Mouse (Mus musculus) liver, embryonic 12.5 days (tissue): Measurements from ENCODE around the gene Klhl18. TPM values are rescaled to one million over a fixed set of nuclear protein-coding genes. Genes with fewer than 3 reads are reported as not detected.
"Not testable (repeated sequence)": the region's sequence is repeated elsewhere in the genome, so short reads cannot be mapped to it uniquely, and the experiment has no call there.

Experiments
- ATAC-seq: fragments of 200-750 bp; cut with Nextera tagmentation; 2 replicates; pipeline ENCODE4 v1.8.0; 2017; ENCODE audit warnings: moderate number of reproducible peaks, mild to moderate bottlenecking, moderate library complexity
- H3K27ac ChIP-seq: fragments of 300-500 bp; sonication (generic); 2 replicates; pipeline ENCODE4 v1.5.1; 2016; ENCODE audit warnings: mild to moderate bottlenecking
- H3K27me3 ChIP-seq: fragments of 300-500 bp; sonication (generic); replicated peaks from 2 replicates; pipeline ENCODE4 v1.6.1; 2016; ENCODE audit warnings: mild to moderate bottlenecking, moderate library complexity
- H3K36me3 ChIP-seq: fragments of 300-500 bp; sonication (generic); 2 replicates; pipeline ENCODE4 v1.6.1; 2016; ENCODE audit warnings: mild to moderate bottlenecking, moderate library complexity
- H3K4me1 ChIP-seq: fragments of 300-500 bp; sonication (generic); 2 replicates; pipeline ENCODE4 v1.6.1; 2016
- H3K4me2 ChIP-seq: fragments of 300-500 bp; sonication (generic); 2 replicates; pipeline ENCODE4 v1.6.1; 2016; ENCODE audit warnings: mild to moderate bottlenecking, moderate library complexity
- H3K4me3 ChIP-seq: fragments of 300-500 bp; sonication (generic); 2 replicates; pipeline ENCODE4 v1.5.1; 2016; ENCODE audit warnings: mild to moderate bottlenecking, moderate library complexity
- H3K9ac ChIP-seq: fragments of 300-500 bp; sonication (generic); 2 replicates; pipeline ENCODE4 v1.6.1; 2016; ENCODE audit warnings: mild to moderate bottlenecking, moderate library complexity
- H3K9me3 ChIP-seq: fragments of 300-500 bp; sonication (generic); replicated peaks from 2 replicates; pipeline ENCODE4 v1.6.1; 2016; ENCODE audit warnings: mild to moderate bottlenecking, moderate library complexity
- WGBS: fragments of 180-500 bp; shearing (Covaris S2); methylation state at CpG from one replicate; pipeline ENCODE4 v1.1.7; 2016; ENCODE audit not compliant: insufficient replicate concordance; 5-methylcytosine and 5-hydroxymethylcytosine counted together
- polyA plus RNA-seq: library from polyadenylated mRNA; unstranded; fragments of >200 nt; fragmentation: Nextera tagmentation; extraction: Ambion mirVana; gene quantifications from 2 replicates; pipeline ENCODE4 v1.2.1, GENCODE M21; 2016

Klhl18 gene
- polyA plus RNA-seq, 1 experiment from 2014 or later, result 3.8 TPM

GRCm38 (mm10) chr9:110381292-110381691, 95.2 kb downstream of the Klhl18 start:
- H3K9ac ChIP-seq, result no peak overlapping the region
- 83% methylated on average over 12 of the region's 12 CpGs for WGBS
- H3K4me3 ChIP-seq, result no peak overlapping the region
- H3K9me3 ChIP-seq, result no peaks in the 10 kb centered on the region
- peaks cover 11% of the 10 kb centered on the region; the same call in 1 of the 2 replicates for H3K4me1 ChIP-seq
- no peak for ATAC-seq
- H3K27ac ChIP-seq, result no peak overlapping the region
- H3K36me3 ChIP-seq, result peaks cover 98% of the 10 kb centered on the region
- no peaks in the 10 kb centered on the region for H3K27me3 ChIP-seq
- no peak overlapping the region for H3K4me2 ChIP-seq

GRCm38 (mm10) chr9:110380662-110381061, 95.8 kb downstream of the Klhl18 start:
- H3K4me2 ChIP-seq, result peak overlapping the region; percentile 26; the same call in 1 of the 2 replicates
- peaks cover 11% of the 10 kb centered on the region; the same call in 1 of the 2 replicates for H3K4me1 ChIP-seq
- no peaks in the 10 kb centered on the region for H3K27me3 ChIP-seq
- 0 out of 2 replicates have a peak, but pooled peaks have one; percentile 29 for ATAC-seq
- H3K9me3 ChIP-seq, result no peaks in the 10 kb centered on the region
- peaks cover 97% of the 10 kb centered on the region for H3K36me3 ChIP-seq
- 54% methylated on average over 21 of the region's 21 CpGs for WGBS
- no peak overlapping the region for H3K9ac ChIP-seq
- no peak overlapping the region for H3K27ac ChIP-seq
- H3K4me3 ChIP-seq, result no peak overlapping the region

- 84% methylated on average over 8 of the region's 8 CpGs for WGBS
- no peaks in the 10 kb centered on the region for H3K9me3 ChIP-seq
These were observed 97.1 kb downstream of the Klhl18 start for GRCm38 (mm10) chr9:110379361-110379760.

GRCm38 (mm10) chr9:110377655-110378054, 98.8 kb downstream of the Klhl18 start:
- peaks cover 90% of the 10 kb centered on the region for H3K36me3 ChIP-seq
- not testable (repeated sequence) for H3K9ac ChIP-seq, H3K27me3 ChIP-seq, H3K9me3 ChIP-seq, H3K27ac ChIP-seq, ATAC-seq, H3K4me2 ChIP-seq, H3K4me3 ChIP-seq
- 82% methylated on average over 12 of the region's 15 CpGs for WGBS
- peaks cover 11% of the 10 kb centered on the region; the same call in 1 of the 2 replicates for H3K4me1 ChIP-seq

More at GRCm38 (mm10) chr9:110379361-110379760, 97.1 kb downstream of the Klhl18 start:
- H3K4me3 ChIP-seq, result no peak overlapping the region
- peaks cover 11% of the 10 kb centered on the region; the same call in 1 of the 2 replicates for H3K4me1 ChIP-seq
- H3K36me3 ChIP-seq, result peaks cover 91% of the 10 kb centered on the region
- H3K27ac ChIP-seq, result no peak overlapping the region
- H3K9ac ChIP-seq, result no peak overlapping the region
- H3K27me3 ChIP-seq, result no peaks in the 10 kb centered on the region
- no peak overlapping the region for H3K4me2 ChIP-seq
- ATAC-seq, result no peak

Other genes starting within 250 kb of the Klhl18 start
- gene Cspg5, start 232.9 kb downstream of the Klhl18 start, polyA plus RNA-seq, result 0.19 and 0.31 TPM in 2 replicates
- 14.1 and 16.5 TPM in 2 replicates for gene Elp6, start 171.5 kb downstream of the Klhl18 start, polyA plus RNA-seq
- 28.6 and 28.7 TPM in 2 replicates for gene Scap, start 143.4 kb downstream of the Klhl18 start, polyA plus RNA-seq
- gene Ptpn23, start 68.5 kb downstream of the Klhl18 start, polyA plus RNA-seq, result 5.9 and 7.4 TPM in 2 replicates
- 38.3 and 43.4 TPM in 2 replicates for gene Ngp, start 56.9 kb downstream of the Klhl18 start, polyA plus RNA-seq
- 0.26 and 0.39 TPM in 2 replicates for gene Kif9, start 264 bp upstream of the Klhl18 start, polyA plus RNA-seq
- gene Setd2, start 55.9 kb upstream of the Klhl18 start, polyA plus RNA-seq, result 18.6 and 20.4 TPM in 2 replicates
- gene Nradd, start 147.8 kb upstream of the Klhl18 start, polyA plus RNA-seq, result 5.3 and 6.7 TPM in 2 replicates
- 4.7 and 4.9 TPM in 2 replicates for gene Nbeal2, start 177.5 kb upstream of the Klhl18 start, polyA plus RNA-seq
- gene Ccdc12, start 179.8 kb upstream of the Klhl18 start, polyA plus RNA-seq, result 103 and 105 TPM in 2 replicates